Mouse (Mus musculus): ENCODE measurements around the gene Gimap8.

DNA sequence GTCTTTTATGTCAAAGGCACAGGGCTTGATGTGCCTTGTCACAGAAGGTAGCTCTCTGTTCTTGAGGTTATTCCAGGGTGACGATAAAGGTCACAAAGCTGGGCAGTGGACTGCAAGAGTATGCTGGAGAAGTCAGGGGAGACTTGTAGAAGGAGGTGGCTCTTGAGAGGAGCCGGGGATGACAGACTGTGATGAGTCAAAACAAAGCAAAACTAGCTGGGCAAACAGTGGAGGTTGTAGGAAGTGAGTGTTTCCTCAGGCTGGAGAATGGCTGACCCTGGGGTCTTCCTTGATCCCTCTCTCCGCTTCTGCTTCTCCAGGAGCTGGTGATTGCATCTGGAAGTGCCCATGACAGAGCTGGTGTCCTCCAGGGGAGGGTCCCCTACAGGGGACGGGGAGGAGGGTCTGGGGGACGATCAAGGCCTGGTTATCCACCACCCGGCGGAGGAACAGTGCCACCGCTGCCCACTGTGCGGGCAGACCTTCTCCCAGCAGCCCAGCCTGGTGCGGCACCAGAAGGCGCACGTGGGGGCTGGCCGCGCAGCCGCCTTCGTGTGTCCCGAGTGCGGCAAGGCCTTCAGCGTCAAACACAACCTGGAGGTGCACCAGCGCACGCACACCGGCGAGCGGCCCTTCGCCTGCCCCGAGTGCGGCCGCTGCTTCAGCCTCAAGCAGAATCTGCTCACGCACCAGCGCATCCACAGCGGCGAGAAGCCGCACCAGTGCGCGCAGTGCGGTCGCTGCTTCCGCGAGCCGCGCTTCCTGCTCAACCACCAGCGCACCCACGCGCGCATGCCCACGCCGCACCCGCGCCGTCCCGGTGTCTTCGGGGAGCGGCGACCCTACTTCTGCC lies 18.0 kb upstream of the Gimap8 start:
- TF ChIP-seq POLR2A (IDR thresholded peaks at IDR 0.05; ENCODE audit: insufficient read length, low read depth): no peak
- TF ChIP-seq MYOG (IDR thresholded peaks at IDR 0.05; ENCODE audit: control insufficient read depth in 1 of 3, insufficient read depth in 1 of 3, insufficient read length in 2 of 3, low read depth in 2 of 3): no peak
- no peak for TF ChIP-seq USF1 (IDR thresholded peaks at IDR 0.05; ENCODE audit: low read depth)
- TF ChIP-seq CEBPB (IDR thresholded peaks at IDR 0.05; ENCODE audit: insufficient read depth, poor library complexity, severe bottlenecking): no peak
- no peak for TF ChIP-seq POLR2AphosphoS2 (IDR thresholded peaks at IDR 0.05; ENCODE audit: insufficient read length, low read depth)
- TF ChIP-seq SRF (IDR thresholded peaks at IDR 0.05; ENCODE audit: control insufficient read depth, insufficient read length, low read depth): no peak
- no peak for TF ChIP-seq TCF12 (IDR thresholded peaks at IDR 0.05; ENCODE audit: insufficient read depth, poor library complexity, severe bottlenecking)
- no peak for TF ChIP-seq MAX (IDR thresholded peaks at IDR 0.05; ENCODE audit: low read depth)
